Mouse (Mus musculus): Measurements from ENCODE around the gene Col7a1.

- TF ChIP-seq POLR2A (IDR thresholded peaks at IDR 0.05; ENCODE audit: control insufficient read depth, low read depth, low read length) = no peak
- TF ChIP-seq CTCF (IDR thresholded peaks at IDR 0.05; ENCODE audit: control insufficient read depth, insufficient read depth, insufficient replicate concordance, low read depth, low read length) = no peak
These were observed 63.7 kb downstream of the Col7a1 start for GRCm38 (mm10) chr9:109016973-109017604.

Measured in testis, adult 2 months (tissue).